Mouse (Mus musculus) limb, embryonic 12.5 days (tissue): ENCODE measurements at regions not wholly inside any gene's neighbourhood (a gene's known extent, or its start where the extent isn't known, plus 50 kb on each side); places are given as distances from the start of the nearest gene placed in this dataset.
"Not testable (repeated sequence)": the region's sequence is repeated elsewhere in the genome, so short reads cannot be mapped to it uniquely, and the experiment has no call there.

Experiments
- ATAC-seq: fragments of 200-750 bp; cut with Nextera tagmentation; 2 replicates; pipeline ENCODE4 v1.8.0; 2017; ENCODE audit warnings: low read depth, moderate TSS enrichment; ENCODE audit not compliant: insufficient number of reproducible peaks, insufficient read depth, low FRiP score, low TSS enrichment
- H3K27ac ChIP-seq: fragments of 300-500 bp; sonication (generic); 2 replicates; pipeline ENCODE4 v1.5.1; 2016; ENCODE audit warnings: mild to moderate bottlenecking, moderate library complexity
- H3K27me3 ChIP-seq: fragments of 300-500 bp; sonication (generic); 2 replicates; pipeline ENCODE4 v1.6.1; 2016; ENCODE audit warnings: mild to moderate bottlenecking, moderate library complexity
- H3K36me3 ChIP-seq: fragments of 300-500 bp; sonication (generic); 2 replicates; pipeline ENCODE4 v1.6.1; 2016; ENCODE audit warnings: mild to moderate bottlenecking, moderate library complexity
- H3K4me1 ChIP-seq: fragments of 300-500 bp; sonication (generic); replicated peaks from 2 replicates; pipeline ENCODE4 v1.6.1; 2016
- H3K4me2 ChIP-seq: fragments of 300-500 bp; sonication (generic); 2 replicates; pipeline ENCODE4 v1.6.1; 2016; ENCODE audit warnings: mild to moderate bottlenecking, moderate library complexity
- H3K4me3 ChIP-seq: fragments of 300-500 bp; sonication (generic); replicated peaks from 2 replicates; pipeline ENCODE4 v1.5.1; 2016; ENCODE audit warnings: mild to moderate bottlenecking
- H3K9ac ChIP-seq: fragments of 300-500 bp; sonication (generic); replicated peaks from 2 replicates; pipeline ENCODE4 v1.6.1; 2016; ENCODE audit warnings: mild to moderate bottlenecking, moderate library complexity
- H3K9me3 ChIP-seq: fragments of 300-500 bp; sonication (generic); 2 replicates; pipeline ENCODE4 v1.6.1; 2016; ENCODE audit warnings: mild to moderate bottlenecking, moderate library complexity
- WGBS: fragments of 180-500 bp; shearing (Covaris S2); methylation state at CpG from one replicate; pipeline ENCODE4 v1.1.7; 2016; 5-methylcytosine and 5-hydroxymethylcytosine counted together

DNA sequence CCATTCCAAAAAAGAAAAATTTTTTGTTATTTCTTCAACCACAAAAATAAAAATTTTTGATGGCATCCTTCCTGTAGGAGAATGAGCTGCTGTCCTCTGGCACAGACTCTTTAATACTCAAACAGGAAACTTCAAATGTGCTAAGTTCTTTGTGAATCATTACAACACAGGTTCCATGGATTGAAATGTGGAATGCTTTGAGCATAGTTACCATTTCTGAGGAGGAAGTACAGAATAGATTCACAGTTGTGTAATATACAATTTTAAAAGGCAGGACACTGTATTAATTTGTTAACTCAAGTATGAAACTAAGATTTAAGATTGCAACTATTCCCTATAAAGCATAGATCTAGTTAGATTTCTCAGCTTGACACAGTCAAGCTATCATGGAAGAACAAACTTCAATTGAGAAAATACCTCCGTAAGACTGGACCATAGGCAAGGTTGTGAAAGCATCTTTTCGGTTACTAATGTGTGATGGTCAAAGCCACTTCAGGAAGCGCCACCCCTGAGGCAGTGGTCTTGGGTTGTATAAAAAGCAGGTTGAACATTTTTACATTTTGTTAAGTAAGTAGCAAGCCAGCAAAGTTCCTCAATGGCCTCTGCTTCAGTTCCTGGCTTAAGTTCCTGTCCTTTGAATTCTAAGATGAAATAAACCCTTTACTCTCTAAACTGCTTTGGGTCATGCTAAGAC, 354.0 kb upstream of the B3galt2 start:
- H3K4me2 ChIP-seq, result no peak overlapping the region
- H3K36me3 ChIP-seq, result no peaks in the 10 kb centered on the region
- no peak overlapping the region for H3K27ac ChIP-seq
- H3K9ac ChIP-seq, result no peak overlapping the region
- no peaks in the 10 kb centered on the region for H3K27me3 ChIP-seq
- no peak overlapping the region for H3K4me3 ChIP-seq
- H3K9me3 ChIP-seq, result no peaks in the 10 kb centered on the region; the same call in 1 of the 2 replicates
- WGBS, result 88% methylated on average over 3 of the region's 3 CpGs
- no peak for ATAC-seq
- no peaks in the 10 kb centered on the region for H3K4me1 ChIP-seq

DNA sequence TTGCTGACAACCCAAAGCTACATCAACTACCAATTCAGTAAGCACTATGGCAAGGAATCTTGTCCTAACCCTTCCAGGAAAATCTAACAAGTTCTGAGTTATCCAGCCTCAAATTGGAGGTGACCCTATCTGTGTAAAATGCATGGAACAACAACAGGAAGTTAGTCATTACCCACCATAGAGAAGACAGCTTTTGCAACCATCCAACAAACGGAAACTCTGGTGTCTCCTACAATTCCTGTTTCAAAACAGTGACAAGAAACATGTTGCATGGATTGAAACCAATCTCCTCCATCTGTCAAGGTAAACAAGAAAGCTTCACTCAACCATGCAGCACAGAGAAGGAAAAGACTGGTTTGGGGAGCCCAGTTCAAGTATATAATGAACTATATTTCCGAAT, 353.0 kb upstream of the B3galt2 start:
- Histone ChIP-seq H3K4me2 (no peak overlapping the region), H3K4me3 (no peak overlapping the region), H3K9me3 (no peaks in the 10 kb centered on the region; the same call in 1 of the 2 replicates), H3K4me1 (no peaks in the 10 kb centered on the region), H3K9ac (no peak overlapping the region), H3K36me3 (no peaks in the 10 kb centered on the region), H3K27me3 (no peaks in the 10 kb centered on the region), H3K27ac (no peak overlapping the region)
- no peak for ATAC-seq
- WGBS, result 79% methylated on average over 2 of the region's 2 CpGs

- 69% methylated on average over 5 of the region's 5 CpGs for WGBS
- no peaks in the 10 kb centered on the region for H3K9me3 ChIP-seq
- no peak for ATAC-seq
- H3K9ac ChIP-seq, result no peak overlapping the region
- no peaks in the 10 kb centered on the region for H3K4me1 ChIP-seq
- H3K4me2 ChIP-seq, result no peak overlapping the region
- H3K4me3 ChIP-seq, result no peak overlapping the region
- H3K36me3 ChIP-seq, result no peaks in the 10 kb centered on the region
- no peaks in the 10 kb centered on the region for H3K27me3 ChIP-seq
- H3K27ac ChIP-seq, result no peak overlapping the region
Observed at GRCm38 (mm10) chr1:143296555-143296954, 343.9 kb upstream of the B3galt2 start.

DNA sequence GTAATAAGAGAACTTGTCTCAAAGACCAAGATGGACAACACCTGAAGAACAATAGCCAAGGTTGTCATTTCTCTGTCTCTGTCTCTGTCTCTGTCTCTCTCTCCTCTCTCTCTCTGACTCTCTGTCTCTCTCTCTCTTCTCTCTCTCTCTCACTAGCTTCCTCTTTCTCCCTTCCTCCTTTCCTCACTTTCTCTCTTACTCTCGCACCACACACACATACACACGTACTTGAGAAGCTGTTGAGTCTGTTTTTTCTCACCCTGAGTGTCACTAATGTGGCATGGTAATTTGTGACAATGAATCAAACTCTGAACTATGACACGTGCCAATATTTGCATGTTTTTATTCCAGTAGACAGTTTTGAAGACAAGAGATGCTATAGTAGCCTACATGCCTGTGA, 333.1 kb upstream of the B3galt2 start:
- no peak for ATAC-seq
- WGBS, result 63% methylated on average over 3 of the region's 3 CpGs

DNA sequence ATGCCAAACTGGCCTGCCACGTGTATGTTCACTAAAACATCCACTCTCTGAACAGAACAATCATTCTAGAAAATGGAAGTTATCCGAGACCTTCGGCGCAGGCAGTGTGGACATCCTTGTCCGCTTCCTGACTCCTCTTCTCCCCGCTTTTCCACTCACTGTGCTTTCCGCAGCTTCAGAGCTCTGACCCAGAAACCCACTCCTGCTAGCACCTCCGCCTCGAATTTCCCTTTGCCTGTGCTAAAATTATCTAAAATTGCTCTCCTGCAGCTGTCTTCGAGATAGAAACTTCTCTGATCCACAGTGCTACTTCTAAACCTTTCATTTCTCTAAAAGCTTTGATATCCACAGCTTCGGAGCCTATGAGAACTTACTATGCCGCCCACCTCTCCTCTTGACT, 322.1 kb upstream of the B3galt2 start:
- Histone ChIP-seq H3K36me3 (no peaks in the 10 kb centered on the region), H3K9me3 (no peaks in the 10 kb centered on the region), H3K27me3 (no peaks in the 10 kb centered on the region), H3K9ac (no peak overlapping the region), H3K4me1 (no peaks in the 10 kb centered on the region), H3K27ac (no peak overlapping the region), H3K4me2 (no peak overlapping the region), H3K4me3 (no peak overlapping the region)
- ATAC-seq, result no peak
- 88% methylated on average over 12 of the region's 12 CpGs for WGBS

More for the DNA sequence above, 333.1 kb upstream of the B3galt2 start:
- no peaks in the 10 kb centered on the region for H3K9me3 ChIP-seq
- no peaks in the 10 kb centered on the region for H3K4me1 ChIP-seq
- no peak overlapping the region for H3K4me2 ChIP-seq
- no peak overlapping the region for H3K27ac ChIP-seq
- no peaks in the 10 kb centered on the region for H3K27me3 ChIP-seq
- H3K9ac ChIP-seq, result no peak overlapping the region
- H3K36me3 ChIP-seq, result no peaks in the 10 kb centered on the region
- no peak overlapping the region for H3K4me3 ChIP-seq

DNA sequence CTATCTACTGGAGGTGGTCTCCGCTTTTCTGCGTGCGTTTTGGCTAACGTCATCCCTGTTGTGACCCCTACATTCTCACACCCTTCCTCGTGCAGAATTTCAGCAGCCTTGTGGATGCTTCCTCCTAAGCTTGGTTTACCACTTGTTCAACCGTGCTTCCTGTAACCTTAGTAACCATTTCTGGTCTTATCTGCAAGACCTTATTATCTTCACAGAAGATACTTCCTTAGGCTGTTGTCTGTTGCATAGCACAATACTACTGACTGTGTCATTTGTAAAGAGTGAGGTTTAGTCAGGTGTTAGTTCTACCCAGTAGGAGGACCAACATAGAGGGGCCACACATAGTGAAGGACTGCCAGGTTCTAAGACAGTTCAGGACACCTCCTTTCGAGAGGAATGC, 320.9 kb upstream of the B3galt2 start:
- ATAC-seq, result no peak
- no peaks in the 10 kb centered on the region for H3K27me3 ChIP-seq
- no peaks in the 10 kb centered on the region for H3K4me1 ChIP-seq
- H3K4me2 ChIP-seq, result no peak overlapping the region
- no peak overlapping the region for H3K27ac ChIP-seq
- H3K36me3 ChIP-seq, result no peaks in the 10 kb centered on the region
- H3K9me3 ChIP-seq, result no peaks in the 10 kb centered on the region
- no peak overlapping the region for H3K9ac ChIP-seq
- 94% methylated on average over 7 of the region's 7 CpGs for WGBS
- no peak overlapping the region for H3K4me3 ChIP-seq

GRCm38 (mm10) chr1:143351388-143351787, 289.1 kb upstream of the B3galt2 start:
- WGBS, result 69% methylated on average over 1 of the region's 1 CpGs
- H3K27me3 ChIP-seq, result no peaks in the 10 kb centered on the region
- no peak overlapping the region for H3K27ac ChIP-seq
- H3K9ac ChIP-seq, result no peak overlapping the region
- no peaks in the 10 kb centered on the region for H3K36me3 ChIP-seq
- no peak for ATAC-seq
- H3K4me3 ChIP-seq, result no peak overlapping the region
- H3K4me2 ChIP-seq, result no peak overlapping the region
- H3K4me1 ChIP-seq, result peaks cover 3% of the 10 kb centered on the region; the same call in 1 of the 2 replicates
- H3K9me3 ChIP-seq, result no peaks in the 10 kb centered on the region

GRCm38 (mm10) chr1:143360256-143360655, 280.2 kb upstream of the B3galt2 start:
- not testable (repeated sequence) for H3K27me3 ChIP-seq, H3K36me3 ChIP-seq, H3K9ac ChIP-seq, H3K9me3 ChIP-seq, H3K4me1 ChIP-seq, ATAC-seq, H3K4me2 ChIP-seq, H3K4me3 ChIP-seq, H3K27ac ChIP-seq

DNA sequence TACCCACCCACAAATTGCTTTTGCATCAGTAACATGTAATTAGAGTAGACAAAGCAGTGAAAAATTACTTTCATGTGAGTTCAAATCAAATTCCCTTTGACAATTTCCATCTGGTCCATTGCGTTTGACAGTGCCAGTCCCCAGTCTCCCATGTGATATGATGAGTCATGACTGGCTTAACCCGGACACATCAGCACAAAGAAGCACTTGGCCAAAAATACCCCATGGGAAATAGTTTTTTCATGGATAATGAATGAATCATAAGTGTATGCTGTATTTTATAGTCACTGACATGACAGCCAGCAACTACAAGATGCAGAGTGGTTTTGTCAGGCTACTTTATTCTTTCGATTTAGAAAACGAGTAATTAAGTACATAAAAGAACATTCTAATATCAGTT, 248.6 kb upstream of the B3galt2 start:
- H3K4me1 ChIP-seq, result no peaks in the 10 kb centered on the region
- H3K9ac ChIP-seq, result no peak overlapping the region
- H3K27me3 ChIP-seq, result no peaks in the 10 kb centered on the region
- no peaks in the 10 kb centered on the region for H3K9me3 ChIP-seq
- no peaks in the 10 kb centered on the region for H3K36me3 ChIP-seq
- H3K27ac ChIP-seq, result no peak overlapping the region
- ATAC-seq, result no peak
- WGBS, result 83% methylated on average over 4 of the region's 4 CpGs
- no peak overlapping the region for H3K4me3 ChIP-seq
- no peak overlapping the region for H3K4me2 ChIP-seq
